16 mouse cellular contexts compared by ENCODE assay signal in genomic region chr4:142975620-142976019, GRCm38 (mm10).
"Had no signal": no experiment of that assay in that cellular context is flagged by ENCODE, and none has a peak within 500 bp of the region (broad histone marks: within the 10 kb centered on the region; RNA-seq: fewer than 3 reads in every experiment).

No protein-coding gene starts in this region.

- H3K27me3 ChIP-seq: neural tube, embryonic 12.5 days; neural tube, embryonic 13.5 days; neural tube, embryonic 15.5 days; stomach, embryonic 15.5 days had no signal

- DNase-seq: retina, postnatal 1 day; right cerebral cortex, adult 18-20 months; right cerebral cortex, postnatal 14 days; right cerebral cortex, postnatal 25 days; right cerebral cortex, postnatal 4 days; spleen, adult 18-20 months; thymus, adult 18-20 months; thymus, adult 2 months; thymus, postnatal 14 days; thymus, postnatal 36 days; thymus, postnatal 4 days had no signal

- H3K36me3 ChIP-seq: neural tube, embryonic 12.5 days; neural tube, embryonic 13.5 days; neural tube, embryonic 15.5 days; stomach, embryonic 15.5 days had no signal

- H3K9ac ChIP-seq: neural tube, embryonic 12.5 days; neural tube, embryonic 13.5 days; neural tube, embryonic 15.5 days; stomach, embryonic 15.5 days had no signal

- H3K4me3 ChIP-seq: neural tube, embryonic 12.5 days; neural tube, embryonic 13.5 days; neural tube, embryonic 15.5 days; stomach, embryonic 15.5 days had no signal

- H3K4me1 ChIP-seq: neural tube, embryonic 12.5 days; neural tube, embryonic 13.5 days; neural tube, embryonic 15.5 days; stomach, embryonic 15.5 days had no signal

- H3K27ac ChIP-seq: neural tube, embryonic 12.5 days; neural tube, embryonic 13.5 days; neural tube, embryonic 15.5 days; stomach, embryonic 15.5 days; stomach, postnatal 0 days had no signal

- H3K4me2 ChIP-seq: neural tube, embryonic 12.5 days; neural tube, embryonic 13.5 days; neural tube, embryonic 15.5 days; stomach, embryonic 15.5 days had no signal

- H3K9me3 ChIP-seq: neural tube, embryonic 12.5 days; neural tube, embryonic 13.5 days; neural tube, embryonic 15.5 days; stomach, embryonic 15.5 days had no signal
